Mouse (Mus musculus) embryo, embryonic 10 days (tissue): Measurements from ENCODE around the gene Aanat.
A peak's percentile ranks its signal among the peaks of the same experiment; 100 is the strongest.
"Not testable (repeated sequence)": the region's sequence is repeated elsewhere in the genome, so short reads cannot be mapped to it uniquely, and the experiment has no call there.

Experiments used
- DNase-seq: peaks from one replicate; pipeline ENCODE4 v3.0.0-alpha.2; 2015; ENCODE audit warnings: low spot score

Aanat gene

DNA sequence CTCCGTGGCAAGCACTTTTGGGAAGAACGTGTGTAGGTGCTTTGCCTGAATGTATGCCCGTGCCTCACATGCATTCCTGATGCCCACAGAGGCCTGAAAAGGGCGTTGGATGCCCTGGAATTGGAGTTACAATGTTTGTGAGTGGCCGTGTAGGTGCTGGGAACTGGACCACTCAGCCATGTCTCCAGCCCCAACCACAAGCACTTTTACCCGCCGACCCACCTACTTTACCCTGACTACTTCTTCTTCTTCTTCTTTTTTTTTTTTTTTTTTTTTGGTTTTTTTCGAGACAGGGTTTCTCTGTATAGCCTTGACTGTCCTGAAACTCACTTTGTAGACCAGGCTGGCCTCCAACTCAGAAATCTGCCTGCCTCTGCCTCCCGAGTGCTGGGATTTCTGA, 24.9 kb downstream of the Aanat start:
- DNase-seq = not testable (repeated sequence)

DNA sequence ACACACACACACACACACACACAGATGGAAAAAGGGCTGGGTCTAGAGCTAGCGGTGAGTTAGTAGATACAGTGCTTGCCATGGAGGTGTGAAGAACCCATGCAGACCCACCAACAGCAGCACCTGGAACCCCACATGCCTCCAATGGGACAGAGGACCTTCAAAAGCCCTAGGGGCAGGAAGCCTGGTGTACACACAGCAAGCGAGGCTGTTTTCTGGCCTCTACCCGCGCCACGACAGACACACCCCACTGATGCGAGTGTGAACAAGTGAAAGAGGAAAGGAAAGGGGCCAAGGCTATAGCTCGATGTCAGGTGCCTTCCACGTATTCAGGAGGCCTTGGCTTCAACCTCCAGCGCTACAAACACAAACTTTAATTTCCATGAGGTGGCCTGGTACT, 25.7 kb downstream of the Aanat start:
- DNase-seq = no peak

- no peak for DNase-seq
Measured at GRCm38 (mm10) chr11:116612554-116612953, 26.3 kb downstream of the Aanat start.

- no peak for DNase-seq
Measured at GRCm38 (mm10) chr11:116613234-116613633, 27.0 kb downstream of the Aanat start.

GRCm38 (mm10) chr11:116615735-116616437, 29.7 kb downstream of the Aanat start:
- DNase-seq = peak; percentile 58

GRCm38 (mm10) chr11:116616438-116617118, 30.3 kb downstream of the Aanat start:
- no peak for DNase-seq

DNA sequence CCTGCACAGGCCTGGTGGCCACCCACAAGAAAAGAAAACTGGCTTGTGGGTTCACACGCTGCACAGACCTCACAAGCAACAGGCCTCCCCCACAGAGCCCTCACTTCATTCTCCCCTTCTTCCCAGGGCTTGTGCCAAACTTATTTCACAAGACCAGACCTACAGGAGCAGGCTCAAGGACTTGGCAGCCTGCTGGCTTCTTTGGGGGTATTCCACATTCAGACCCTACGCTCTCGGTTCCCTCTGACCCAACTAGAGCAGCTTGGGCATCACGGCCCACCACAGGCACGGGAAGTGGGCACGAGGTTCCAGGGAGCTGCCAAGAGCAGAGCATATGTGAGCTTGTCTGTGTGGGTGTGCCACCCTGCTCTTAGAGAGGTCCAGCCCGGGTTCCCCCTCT, 31.4 kb downstream of the Aanat start:
- no peak for DNase-seq

DNA sequence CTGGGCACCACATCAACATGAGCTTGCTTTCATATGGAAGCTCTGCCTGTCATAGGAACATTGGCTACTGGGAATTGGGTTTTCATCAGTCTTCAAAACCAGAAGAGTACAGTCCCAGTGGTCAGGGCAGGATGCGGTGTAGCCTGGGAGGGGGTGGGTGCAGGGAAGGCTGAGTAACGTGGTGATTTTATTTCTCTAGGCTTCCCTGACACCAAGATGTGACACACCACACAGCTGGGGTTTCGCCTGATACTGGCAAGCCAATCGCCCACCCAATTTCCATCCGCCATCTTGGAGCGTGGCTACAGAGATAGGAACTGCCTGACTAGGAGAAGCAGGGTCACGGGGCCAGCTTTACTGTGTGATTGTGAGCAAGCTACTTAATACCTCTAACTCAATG, 32.4 kb downstream of the Aanat start:
- DNase-seq = no peak

DNA sequence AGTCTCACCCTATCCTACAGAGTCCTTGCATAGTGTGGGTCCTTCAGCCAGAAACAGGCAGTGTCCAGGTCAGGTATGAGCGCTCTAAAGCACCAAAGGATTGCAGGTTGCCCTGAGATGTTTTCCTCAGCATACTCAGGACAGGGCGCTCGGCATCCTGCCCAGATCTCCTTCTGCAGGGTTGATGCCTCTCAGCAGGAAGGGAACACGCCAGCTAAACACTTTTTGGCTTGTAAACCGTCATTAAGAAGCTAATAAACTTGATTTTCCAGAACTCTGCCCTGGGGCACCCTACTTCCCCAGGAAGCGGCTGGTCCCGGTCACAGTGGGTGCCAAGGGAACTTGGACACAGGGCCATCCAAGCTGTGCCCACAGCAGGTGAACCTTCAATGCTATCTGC, 32.9 kb downstream of the Aanat start:
- no peak for DNase-seq

- no peak for DNase-seq
Measured at GRCm38 (mm10) chr11:116619561-116619960, 33.3 kb downstream of the Aanat start.

DNA sequence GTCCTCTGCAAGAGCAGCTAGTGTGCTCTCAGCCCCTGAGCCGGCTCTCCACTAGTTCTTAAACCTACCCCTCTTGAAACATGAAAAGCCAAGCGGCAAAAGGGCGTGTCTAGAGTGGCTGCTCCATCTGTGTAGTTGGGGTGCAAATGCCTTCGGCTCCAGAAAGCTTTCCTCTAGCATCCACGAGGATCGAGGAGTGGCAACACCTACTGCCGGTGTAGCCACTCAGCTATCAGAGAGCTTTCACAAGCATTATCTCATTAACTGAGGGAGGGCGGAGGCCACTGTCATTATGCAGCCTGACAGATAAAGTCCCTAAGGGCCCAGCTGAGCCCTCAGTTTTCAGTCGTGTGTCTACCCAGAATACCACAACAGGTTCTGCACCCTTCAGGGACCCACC, 33.8 kb downstream of the Aanat start:
- no peak for DNase-seq

- no peak for DNase-seq
Measured at GRCm38 (mm10) chr11:116620559-116621253, 34.5 kb downstream of the Aanat start.

GRCm38 (mm10) chr11:116621258-116621704, 35.0 kb downstream of the Aanat start:
- DNase-seq = peak; percentile 56

DNA sequence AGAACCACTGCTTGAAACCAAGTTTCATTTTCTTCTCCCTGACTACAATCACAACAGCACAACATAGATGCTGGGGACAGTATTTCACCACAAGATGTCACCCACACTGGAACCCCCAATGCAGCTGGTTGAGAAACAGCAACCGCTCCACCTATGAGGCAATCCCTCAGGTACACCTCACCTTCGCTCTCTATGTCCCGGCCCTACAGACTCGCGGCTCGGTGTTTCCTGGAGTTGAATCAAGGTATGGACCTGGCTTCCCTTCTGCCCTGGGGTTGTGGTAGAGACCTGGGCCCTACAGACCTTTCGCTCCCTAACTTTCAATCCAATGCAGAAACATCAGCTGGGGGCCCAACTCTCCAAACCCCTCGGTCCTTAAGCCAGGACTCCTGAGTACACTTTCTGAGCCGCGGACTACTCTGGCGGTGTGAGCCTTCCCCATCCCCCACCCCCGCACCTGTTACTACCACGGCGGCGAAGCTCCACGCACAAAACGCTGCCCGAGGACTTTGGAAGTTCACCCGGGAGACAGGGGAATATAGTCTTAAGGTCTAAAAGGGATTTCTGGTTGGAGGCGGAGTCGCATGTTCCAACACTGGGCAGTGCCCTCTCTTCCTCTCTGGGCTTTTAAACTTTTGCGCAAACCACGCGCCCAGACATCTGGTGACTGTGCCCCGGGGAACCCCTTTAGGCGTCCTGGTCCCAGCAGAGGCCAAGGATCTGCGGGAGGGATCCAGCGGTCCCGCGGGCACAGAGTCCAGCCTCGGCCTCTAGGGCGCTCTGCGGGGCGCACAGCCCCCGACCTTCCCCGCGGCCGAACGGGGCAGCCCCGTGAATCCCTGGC, 37.3 kb downstream of the Aanat start:
- no peak for DNase-seq

GRCm38 (mm10) chr11:116624131-116624832, 38.0 kb downstream of the Aanat start:
- peak; percentile 77 for DNase-seq

- DNase-seq = peak; percentile 61
Measured at GRCm38 (mm10) chr11:116625081-116626000, 39.1 kb downstream of the Aanat start.

DNA sequence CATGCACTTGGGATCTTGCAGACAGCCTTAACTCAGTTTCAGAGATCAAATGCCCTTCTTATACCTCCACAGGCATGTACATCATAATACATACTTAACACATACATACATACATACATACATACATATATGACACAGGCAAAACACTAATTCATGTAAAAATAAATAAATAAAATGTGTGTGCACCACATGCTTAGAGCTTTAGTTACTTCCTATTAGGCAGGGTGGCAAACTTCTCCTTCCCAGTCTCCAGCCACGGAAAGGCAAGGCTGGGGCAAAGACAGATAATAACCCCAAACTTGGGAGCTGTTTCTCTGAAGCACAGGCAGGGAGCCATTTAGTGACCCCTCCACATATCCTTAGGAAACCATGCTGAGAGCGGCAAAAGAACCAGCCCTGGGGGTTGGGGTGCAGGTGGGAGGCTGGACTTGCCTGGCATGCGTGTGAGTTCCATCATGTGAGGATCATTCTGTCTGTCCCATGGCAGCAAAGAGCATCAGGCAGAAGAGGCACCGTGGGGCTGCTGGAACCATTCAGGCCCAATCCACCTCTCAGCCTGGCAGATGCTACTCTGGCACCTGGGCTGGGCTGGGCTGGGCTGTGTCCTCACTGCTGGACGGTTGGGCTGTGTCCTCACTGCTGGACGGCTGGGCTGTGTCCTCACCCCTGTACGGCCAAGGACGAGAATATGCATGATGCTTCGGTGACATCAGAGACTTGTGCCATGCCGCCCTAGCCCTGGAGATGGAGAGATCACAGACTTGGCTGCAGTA, 40.3 kb downstream of the Aanat start, which contains the start of gene Rhbdf2:
Gene Rhbdf2 (minus strand): TSS at position 721 of the 773 bp plus-strand sequence.
- DNase-seq = no peak

- DNase-seq = no peak
Measured at GRCm38 (mm10) chr11:116627072-116628020, 41.1 kb downstream of the Aanat start.
